Mouse (Mus musculus): Measurements from ENCODE around the gene Agfg2. TPM values are rescaled to one million over a fixed set of nuclear protein-coding genes. Genes with fewer than 3 reads are reported as not detected.

Gene Agfg2
- polyA plus RNA-seq, 1 experiment from 2014 or later: 10.4 TPM

- Histone ChIP-seq H3K4me3 (ENCODE audit: low read depth, low read length) (peak overlapping the region; percentile 69), H3K27me3 (replicated peaks; ENCODE audit: control insufficient read depth, insufficient read depth, low read length) (no peaks in the 10 kb centered on the region), H3K36me3 (ENCODE audit: control insufficient read depth, insufficient read depth, low read length) (peaks cover 41% of the 10 kb centered on the region; the same call in 1 of the 2 replicates), H3K9ac (ENCODE audit: low read depth, low read length) (peak overlapping the region; percentile 77), H3K4me2 (ENCODE audit: low read depth, low read length) (peak overlapping the region; percentile 96), H3K4me1 (ENCODE audit: control insufficient read depth, insufficient read depth, low read length) (peaks cover 17% of the 10 kb centered on the region; the same call in 1 of the 2 replicates), H3K9me3 (ENCODE audit: control insufficient read depth, low read length) (no peaks in the 10 kb centered on the region), H3K27ac (replicated peaks; ENCODE audit: low read depth, low read length) (peak overlapping the region; percentile 88)
- no peak for ATAC-seq (ENCODE audit: low read depth)
- under 1% methylated on average over 22 of the region's 22 CpGs for WGBS
- peak; percentile 56 for DNase-seq (ENCODE audit: low spot score)
Measured at GRCm38 (mm10) chr5:137601365-137601729, 83.2 kb downstream of the Agfg2 start.

- no peaks in the 10 kb centered on the region for H3K27me3 ChIP-seq (replicated peaks; ENCODE audit: control insufficient read depth, insufficient read depth, low read length)
- peaks cover 17% of the 10 kb centered on the region; the same call in 1 of the 2 replicates for H3K4me1 ChIP-seq (ENCODE audit: control insufficient read depth, insufficient read depth, low read length)
- peak within 1 kb of the TSS; percentile 69 for H3K4me3 ChIP-seq (ENCODE audit: low read depth, low read length)
- peak within 1 kb of the TSS; percentile 88 for H3K27ac ChIP-seq (replicated peaks; ENCODE audit: low read depth, low read length)
- peaks cover 35% of the 10 kb centered on the region; the same call in 1 of the 2 replicates for H3K36me3 ChIP-seq (ENCODE audit: control insufficient read depth, insufficient read depth, low read length)
- ATAC-seq (ENCODE audit: low read depth) (peak; percentile 96), DNase-seq (ENCODE audit: low spot score) (peak; percentile 100)
- no peaks in the 10 kb centered on the region for H3K9me3 ChIP-seq (ENCODE audit: control insufficient read depth, low read length)
- H3K9ac ChIP-seq (ENCODE audit: low read depth, low read length): peak within 1 kb of the TSS; percentile 85
- WGBS: 0% methylated on average over 36 of the region's 41 CpGs
- peak within 1 kb of the TSS; percentile 96 for H3K4me2 ChIP-seq (ENCODE audit: low read depth, low read length)
Measured at GRCm38 (mm10) chr5:137600619-137601364, 83.7 kb downstream of the Agfg2 start, which contains the start of gene Mospd3. Gene Mospd3 (minus strand): TSS chr5:137601058.

Other genes starting within 250 kb of the Agfg2 start
- gene Zan, start 207.7 kb downstream of the Agfg2 start, polyA plus RNA-seq (2014; fragmentation: Nextera tagmentation; extraction: Ambion mirVana): 0.21 and 0.26 TPM in 2 replicates
- gene Pop7, start 182.2 kb downstream of the Agfg2 start, polyA plus RNA-seq (2014; fragmentation: Nextera tagmentation; extraction: Ambion mirVana): 49.8 and 52.0 TPM in 2 replicates
- gene Gigyf1, start 166.2 kb downstream of the Agfg2 start, polyA plus RNA-seq (2014; fragmentation: Nextera tagmentation; extraction: Ambion mirVana): 8.9 and 9.4 TPM in 2 replicates
- gene Epo, start 151.5 kb downstream of the Agfg2 start, polyA plus RNA-seq (2014; fragmentation: Nextera tagmentation; extraction: Ambion mirVana): 0.30 TPM in 1 of 2 replicates, not detected in the other
- gene Gnb2, start 151.2 kb downstream of the Agfg2 start, polyA plus RNA-seq (2014; fragmentation: Nextera tagmentation; extraction: Ambion mirVana): 430 and 472 TPM in 2 replicates
- 4.4 and 5.2 TPM in 2 replicates for gene Actl6b, start 131.2 kb downstream of the Agfg2 start, polyA plus RNA-seq (2014; fragmentation: Nextera tagmentation; extraction: Ambion mirVana)
- 1.1 and 1.3 TPM in 2 replicates for gene Tfr2, start 114.9 kb downstream of the Agfg2 start, polyA plus RNA-seq (2014; fragmentation: Nextera tagmentation; extraction: Ambion mirVana)
- gene Mospd3, start 83.7 kb downstream of the Agfg2 start, polyA plus RNA-seq (2014; fragmentation: Nextera tagmentation; extraction: Ambion mirVana): 43.0 and 45.6 TPM in 2 replicates
- gene Pcolce, start 70.9 kb downstream of the Agfg2 start, polyA plus RNA-seq (2014; fragmentation: Nextera tagmentation; extraction: Ambion mirVana): 242 and 292 TPM in 2 replicates
- 0.10 and 0.25 TPM in 2 replicates for gene Fbxo24, start 55.7 kb downstream of the Agfg2 start, polyA plus RNA-seq (2014; fragmentation: Nextera tagmentation; extraction: Ambion mirVana)
- 36.5 and 40.1 TPM in 2 replicates for gene Lrch4, start 55.6 kb downstream of the Agfg2 start, polyA plus RNA-seq (2014; fragmentation: Nextera tagmentation; extraction: Ambion mirVana)
- 6.4 and 6.6 TPM in 2 replicates for gene Gm20605, start 55.6 kb downstream of the Agfg2 start, polyA plus RNA-seq (2014; fragmentation: Nextera tagmentation; extraction: Ambion mirVana)
- 6.3 and 7.2 TPM in 2 replicates for gene Sap25, start 43.4 kb downstream of the Agfg2 start, polyA plus RNA-seq (2014; fragmentation: Nextera tagmentation; extraction: Ambion mirVana)
- gene Irs3, start 39.0 kb downstream of the Agfg2 start, polyA plus RNA-seq (2014; fragmentation: Nextera tagmentation; extraction: Ambion mirVana): 0.14 and 0.21 TPM in 2 replicates
- 1.5 TPM in 2 replicates for gene Nyap1, start 56.9 kb upstream of the Agfg2 start, polyA plus RNA-seq (2014; fragmentation: Nextera tagmentation; extraction: Ambion mirVana)
- 134 and 141 TPM in 2 replicates for gene Tsc22d4, start 61.0 kb upstream of the Agfg2 start, polyA plus RNA-seq (2014; fragmentation: Nextera tagmentation; extraction: Ambion mirVana)
- 31.3 and 39.5 TPM in 2 replicates for gene Ppp1r35, start 94.1 kb upstream of the Agfg2 start, polyA plus RNA-seq (2014; fragmentation: Nextera tagmentation; extraction: Ambion mirVana)
- gene Mepce, start 102.9 kb upstream of the Agfg2 start, polyA plus RNA-seq (2014; fragmentation: Nextera tagmentation; extraction: Ambion mirVana): 12.2 and 15.2 TPM in 2 replicates
- gene Zcwpw1, start 103.1 kb upstream of the Agfg2 start, polyA plus RNA-seq (2014; fragmentation: Nextera tagmentation; extraction: Ambion mirVana): 16.5 and 18.8 TPM in 2 replicates
- gene Pilra, start 151.6 kb upstream of the Agfg2 start, polyA plus RNA-seq (2014; fragmentation: Nextera tagmentation; extraction: Ambion mirVana): 0.71 and 0.78 TPM in 2 replicates
- 0.39 and 0.56 TPM in 2 replicates for gene Pilrb1, start 173.4 kb upstream of the Agfg2 start, polyA plus RNA-seq (2014; fragmentation: Nextera tagmentation; extraction: Ambion mirVana)
- gene Pilrb2, start 187.1 kb upstream of the Agfg2 start, polyA plus RNA-seq (2014; fragmentation: Nextera tagmentation; extraction: Ambion mirVana): 0.46 and 0.52 TPM in 2 replicates
- 0.07 TPM in 1 of 2 replicates, not detected in the other for gene Cyp3a13, start 236.9 kb upstream of the Agfg2 start, polyA plus RNA-seq (2014; fragmentation: Nextera tagmentation; extraction: Ambion mirVana)

Data from embryonic facial prominence, embryonic 14.5 days (tissue).